Mouse (Mus musculus): ENCODE data around the gene Hddc3. TPM values are rescaled to one million over a fixed set of nuclear protein-coding genes. Genes with fewer than 3 reads are reported as not detected.
"Not testable (repeated sequence)": the region's sequence is repeated elsewhere in the genome, so short reads cannot be mapped to it uniquely, and the experiment has no call there.

Hddc3 gene
- polyA plus RNA-seq, 1 experiment from 2014 or later, result 78.7 TPM

- DNase-seq (ENCODE audit: low read depth, low spot score) (no peak), ATAC-seq (no peak)
- ChIA-PET POLR2A (no interaction called here), CTCF (interaction anchor here (2.5 to 3.3 kb wide), 2 partner anchors 11 to 192 kb away, joined by 14 to 47 read pairs; no protein-coding TSS in a partner anchor)
- in situ Hi-C loops (cut with MboI; ENCODE audit: low pct_unique_long_range_greater_than_20kb), result loop anchor here (5.0 to 25.0 kb wide), 3 partner anchors 194 to 449 kb away; partner anchors contain the start of genes Crtc3 and Iqgap1
- no peak for TF ChIP-seq CTCF (IDR thresholded peaks at IDR 0.05)
- no peaks in the 10 kb centered on the region for H3K27me3 ChIP-seq
Observed at GRCm38 (mm10) chr7:80387633-80388543, 45.0 kb downstream of the Hddc3 start, which contains the start of gene Fes. Fes (minus strand) TSS chr7:80387946.

- DNase-seq (ENCODE audit: low read depth, low spot score) (no peak), ATAC-seq (no peak)
- in situ Hi-C loops (cut with MboI; ENCODE audit: low pct_unique_long_range_greater_than_20kb), result loop anchor here (25.0 kb wide), 2 partner anchors 295 to 445 kb away; partner anchors contain the start of genes Crtc3 and Iqgap1
- ChIA-PET CTCF (no interaction called here), POLR2A (no interaction called here)
- no peak for TF ChIP-seq CTCF (IDR thresholded peaks at IDR 0.05)
- H3K27me3 ChIP-seq, result no peaks in the 10 kb centered on the region
Observed at GRCm38 (mm10) chr7:80392119-80392518, 49.2 kb downstream of the Hddc3 start.

GRCm38 (mm10) chr7:80394600-80394999 is 51.7 kb downstream of the Hddc3 start:
- in situ Hi-C loops (cut with MboI; ENCODE audit: low pct_unique_long_range_greater_than_20kb), result loop anchor here (25.0 kb wide), 2 partner anchors 293 to 443 kb away; partner anchors contain the start of genes Crtc3 and Iqgap1
- no peak for ATAC-seq
- POLR2A ChIA-PET, result interaction anchor here (0.7 kb wide), 1 partner anchor 9 kb away, joined by 5 read pairs; no protein-coding TSS in a partner anchor

GRCm38 (mm10) chr7:80396427-80396826 is 53.5 kb downstream of the Hddc3 start:
- DNase-seq (ENCODE audit: low read depth, low spot score); POLR2A ChIA-PET; H3K27me3 ChIP-seq; ATAC-seq: not testable (repeated sequence)
- in situ Hi-C loops (cut with MboI; ENCODE audit: low pct_unique_long_range_greater_than_20kb), result loop anchor here (25.0 kb wide), 2 partner anchors 291 to 441 kb away; partner anchors contain the start of genes Crtc3 and Iqgap1
- CTCF ChIA-PET, result interaction anchor here (1.1 to 1.8 kb wide), 2 partner anchors 139 to 184 kb away, joined by 3 to 5 read pairs; partner anchors contain the start of gene Blm

More at GRCm38 (mm10) chr7:80394600-80394999, 51.7 kb downstream of the Hddc3 start:
- no peak for DNase-seq (ENCODE audit: low read depth, low spot score)
- no peaks in the 10 kb centered on the region for H3K27me3 ChIP-seq
- TF ChIP-seq CTCF (IDR thresholded peaks at IDR 0.05), result no peak
- CTCF ChIA-PET, result no interaction called here

- ChIA-PET POLR2A (no interaction called here), CTCF (no interaction called here)
- H3K27me3 ChIP-seq, result no peaks in the 10 kb centered on the region
- in situ Hi-C loops (cut with MboI; ENCODE audit: low pct_unique_long_range_greater_than_20kb), result loop anchor here (25.0 kb wide), 2 partner anchors 289 to 439 kb away; partner anchors contain the start of genes Crtc3 and Iqgap1
- ATAC-seq, result no peak
- DNase-seq (ENCODE audit: low read depth, low spot score), result no peak
- no peak for TF ChIP-seq CTCF (IDR thresholded peaks at IDR 0.05)
Observed at GRCm38 (mm10) chr7:80397986-80398385, 55.1 kb downstream of the Hddc3 start.

GRCm38 (mm10) chr7:80398654-80399444 is 55.9 kb downstream of the Hddc3 start:
- ATAC-seq (no peak), DNase-seq (ENCODE audit: low read depth, low spot score) (no peak)
- in situ Hi-C loops (cut with MboI; ENCODE audit: low pct_unique_long_range_greater_than_20kb), result loop anchor here (25.0 kb wide), 2 partner anchors 288 to 438 kb away; partner anchors contain the start of genes Crtc3 and Iqgap1
- ChIA-PET POLR2A (no interaction called here), CTCF (interaction anchor here (0.6 to 2.7 kb wide), 3 partner anchors 13 to 56 kb away, joined by 3 to 11 read pairs (median 3); no protein-coding TSS in a partner anchor)
- H3K27me3 ChIP-seq, result no peaks in the 10 kb centered on the region
- no peak for TF ChIP-seq CTCF (IDR thresholded peaks at IDR 0.05)

- DNase-seq (ENCODE audit: low read depth, low spot score) (peak; percentile 46), ATAC-seq (peak; percentile 44)
- ChIA-PET POLR2A (no interaction called here), CTCF (interaction anchor here (0.8 to 2.7 kb wide), 3 partner anchors 10 to 21 kb away, joined by 3 to 11 read pairs (median 3); no protein-coding TSS in a partner anchor)
- TF ChIP-seq CTCF (IDR thresholded peaks at IDR 0.05), result no peak
- H3K27me3 ChIP-seq, result no peaks in the 10 kb centered on the region
- in situ Hi-C loops (cut with MboI; ENCODE audit: low pct_unique_long_range_greater_than_20kb), result no loop called here
Observed at GRCm38 (mm10) chr7:80400099-80400498, 57.2 kb downstream of the Hddc3 start.

Other genes with a start within 250 kb of the Hddc3 start
- gene Idh2, start 227.7 kb upstream of the Hddc3 start, polyA plus RNA-seq (2021), result 679 TPM
- gene Sema4b, start 156.3 kb upstream of the Hddc3 start, polyA plus RNA-seq (2021), result 55.3 TPM
- 120 TPM for gene Cib1, start 110.3 kb upstream of the Hddc3 start, polyA plus RNA-seq (2021)
- 4.0 TPM for gene Gdpgp1, start 110.2 kb upstream of the Hddc3 start, polyA plus RNA-seq (2021)
- 0.73 TPM for gene Ttll13, start 96.7 kb upstream of the Hddc3 start, polyA plus RNA-seq (2021)
- gene Ngrn, start 81.9 kb upstream of the Hddc3 start, polyA plus RNA-seq (2021), result 37.2 TPM
- 24.6 TPM for gene Vps33b, start 73.5 kb upstream of the Hddc3 start, polyA plus RNA-seq (2021)
- 93.8 TPM for gene Prc1, start 48.7 kb upstream of the Hddc3 start, polyA plus RNA-seq (2021)
- gene Rccd1, start 18.6 kb upstream of the Hddc3 start, polyA plus RNA-seq (2021), result 11.5 TPM
- 71.3 TPM for gene Unc45a, start 2.1 kb upstream of the Hddc3 start, polyA plus RNA-seq (2021)
- 129 TPM for gene Man2a2, start 28.3 kb downstream of the Hddc3 start, polyA plus RNA-seq (2021)
- 5.6 TPM for gene Fes, start 44.8 kb downstream of the Hddc3 start, polyA plus RNA-seq (2021)
- gene Furin, start 62.3 kb downstream of the Hddc3 start, polyA plus RNA-seq (2021), result 120 TPM
- gene Blm, start 192.0 kb downstream of the Hddc3 start, polyA plus RNA-seq (2021), result 6.0 TPM

Measured in Patski (cell line).